Mouse (Mus musculus) ES-Bruce4 (cell line): ENCODE measurements around the gene Alcam.

Experiments used
- CTCF ChIP-seq: IDR thresholded peaks from one replicate; pipeline ENCODE4 v1.8.1; 2011; ENCODE audit warnings: low read depth, low read length
- EP300 ChIP-seq: IDR thresholded peaks from 2 replicates; pipeline ENCODE4 v1.6.1; 2011; ENCODE audit warnings: low read depth, low read length; ENCODE audit not compliant: insufficient read depth
- POLR2A ChIP-seq: IDR thresholded peaks from one replicate; pipeline ENCODE4 v1.8.1; 2011; ENCODE audit warnings: low read length; ENCODE audit not compliant: insufficient read depth

- TF ChIP-seq CTCF = no peak
- TF ChIP-seq POLR2A = no peak
- no peak for TF ChIP-seq EP300
Measured at GRCm38 (mm10) chr16:52466770-52467169, 12.9 kb upstream of the Alcam start.
